Mouse (Mus musculus) embryonic facial prominence, embryonic 12.5 days (tissue): ENCODE measurements at regions not wholly inside any gene's neighbourhood (a gene's known extent, or its start where the extent isn't known, plus 50 kb on each side); places are given as distances from the start of the nearest gene placed in this dataset.

ENCODE experiments used
- ATAC-seq: fragments of 200-750 bp; cut with Nextera tagmentation; 2 replicates; pipeline ENCODE4 v1.8.0; 2017; ENCODE audit not compliant: insufficient number of reproducible peaks, insufficient read depth, low FRiP score, low TSS enrichment
- H3K27ac ChIP-seq: fragments of 300-500 bp; sonication (generic); 2 replicates; pipeline ENCODE4 v1.5.1; 2016; ENCODE audit warnings: mild to moderate bottlenecking
- H3K27me3 ChIP-seq: fragments of 300-500 bp; sonication (generic); 2 replicates; pipeline ENCODE4 v1.6.1; 2016; ENCODE audit warnings: mild to moderate bottlenecking, moderate library complexity
- H3K36me3 ChIP-seq: fragments of 300-500 bp; sonication (generic); 2 replicates; pipeline ENCODE4 v1.6.1; 2016; ENCODE audit warnings: mild to moderate bottlenecking
- H3K4me1 ChIP-seq: fragments of 300-500 bp; sonication (generic); 2 replicates; pipeline ENCODE4 v1.6.1; 2016
- H3K4me2 ChIP-seq: fragments of 300-500 bp; sonication (generic); replicated peaks from 2 replicates; pipeline ENCODE4 v1.6.1; 2016; ENCODE audit warnings: mild to moderate bottlenecking, moderate library complexity
- H3K4me3 ChIP-seq: fragments of 300-500 bp; sonication (generic); 2 replicates; pipeline ENCODE4 v1.5.1; 2016; ENCODE audit warnings: mild to moderate bottlenecking
- H3K9ac ChIP-seq: fragments of 300-500 bp; sonication (generic); 2 replicates; pipeline ENCODE4 v1.6.1; 2016; ENCODE audit warnings: mild to moderate bottlenecking, moderate library complexity
- H3K9me3 ChIP-seq: fragments of 300-500 bp; sonication (generic); 2 replicates; pipeline ENCODE4 v1.6.1; 2016; ENCODE audit warnings: mild to moderate bottlenecking, moderate library complexity
- WGBS: fragments of 180-500 bp; shearing (Covaris S2); methylation state at CpG from one replicate; pipeline ENCODE4 v1.1.7; 2016; 5-methylcytosine and 5-hydroxymethylcytosine counted together

- Histone ChIP-seq H3K4me2 (no peak overlapping the region), H3K36me3 (no peaks in the 10 kb centered on the region), H3K9me3 (no peaks in the 10 kb centered on the region), H3K4me3 (no peak overlapping the region), H3K9ac (no peak overlapping the region), H3K27ac (no peak overlapping the region), H3K4me1 (no peaks in the 10 kb centered on the region), H3K27me3 (no peaks in the 10 kb centered on the region)
- ATAC-seq = no peak
- WGBS = 76% methylated on average over 3 of the region's 3 CpGs
Measured at GRCm38 (mm10) chr8:128193293-128193887, 165.0 kb upstream of the Nrp1 start.

GRCm38 (mm10) chr8:128200815-128201214, 157.6 kb upstream of the Nrp1 start:
- no peaks in the 10 kb centered on the region for H3K9me3 ChIP-seq
- H3K9ac ChIP-seq = no peak overlapping the region
- no peak overlapping the region for H3K4me3 ChIP-seq
- no peaks in the 10 kb centered on the region for H3K27me3 ChIP-seq
- H3K4me1 ChIP-seq = no peaks in the 10 kb centered on the region
- H3K27ac ChIP-seq = no peak overlapping the region
- no peak overlapping the region for H3K4me2 ChIP-seq
- no peaks in the 10 kb centered on the region for H3K36me3 ChIP-seq
- 93% methylated on average over 1 of the region's 1 CpGs for WGBS
- ATAC-seq = no peak

- H3K36me3 ChIP-seq = no peaks in the 10 kb centered on the region
- WGBS = 35% methylated on average over 4 of the region's 4 CpGs
- H3K9ac ChIP-seq = no peak overlapping the region
- no peak overlapping the region for H3K4me3 ChIP-seq
- H3K4me1 ChIP-seq = no peaks in the 10 kb centered on the region
- H3K9me3 ChIP-seq = no peaks in the 10 kb centered on the region
- no peak for ATAC-seq
- H3K27me3 ChIP-seq = no peaks in the 10 kb centered on the region
- no peak overlapping the region for H3K4me2 ChIP-seq
- no peak overlapping the region for H3K27ac ChIP-seq
Measured at GRCm38 (mm10) chr8:128201635-128202034, 156.8 kb upstream of the Nrp1 start.

GRCm38 (mm10) chr8:128202158-128202886, 156.1 kb upstream of the Nrp1 start:
- 80% methylated on average over 4 of the region's 4 CpGs for WGBS
- Histone ChIP-seq H3K4me3 (no peak overlapping the region), H3K4me1 (no peaks in the 10 kb centered on the region), H3K4me2 (no peak overlapping the region), H3K9ac (no peak overlapping the region), H3K27ac (no peak overlapping the region), H3K27me3 (no peaks in the 10 kb centered on the region), H3K9me3 (no peaks in the 10 kb centered on the region), H3K36me3 (no peaks in the 10 kb centered on the region)
- no peak for ATAC-seq

- Histone ChIP-seq H3K9ac (no peak overlapping the region), H3K4me2 (no peak overlapping the region), H3K36me3 (no peaks in the 10 kb centered on the region), H3K9me3 (no peaks in the 10 kb centered on the region), H3K4me1 (no peaks in the 10 kb centered on the region), H3K27me3 (no peaks in the 10 kb centered on the region), H3K4me3 (no peak overlapping the region), H3K27ac (no peak overlapping the region)
- 88% methylated on average over 3 of the region's 3 CpGs for WGBS
- no peak for ATAC-seq
Measured at GRCm38 (mm10) chr8:128204803-128205202, 153.6 kb upstream of the Nrp1 start.

- no peaks in the 10 kb centered on the region for H3K36me3 ChIP-seq
- H3K4me3 ChIP-seq = no peak overlapping the region
- no peaks in the 10 kb centered on the region for H3K9me3 ChIP-seq
- no peak overlapping the region for H3K27ac ChIP-seq
- H3K4me1 ChIP-seq = peaks cover 4% of the 10 kb centered on the region; the same call in 1 of the 2 replicates
- no peak overlapping the region for H3K9ac ChIP-seq
- no peaks in the 10 kb centered on the region for H3K27me3 ChIP-seq
- H3K4me2 ChIP-seq = no peak overlapping the region
- no peak for ATAC-seq
Measured at GRCm38 (mm10) chr8:128207138-128207537, 151.3 kb upstream of the Nrp1 start.

- 60% methylated on average over 5 of the region's 5 CpGs for WGBS
- Histone ChIP-seq H3K9me3 (no peaks in the 10 kb centered on the region), H3K9ac (no peak overlapping the region), H3K4me1 (peaks cover 4% of the 10 kb centered on the region; the same call in 1 of the 2 replicates), H3K4me3 (no peak overlapping the region), H3K4me2 (no peak overlapping the region), H3K27me3 (no peaks in the 10 kb centered on the region), H3K36me3 (no peaks in the 10 kb centered on the region), H3K27ac (no peak overlapping the region)
- ATAC-seq = no peak
Measured at GRCm38 (mm10) chr8:128210761-128211160, 147.6 kb upstream of the Nrp1 start.

- ATAC-seq = no peak
- Histone ChIP-seq H3K36me3 (no peaks in the 10 kb centered on the region), H3K4me2 (no peak overlapping the region), H3K4me1 (peaks cover 4% of the 10 kb centered on the region; the same call in 1 of the 2 replicates), H3K9ac (no peak overlapping the region), H3K4me3 (no peak overlapping the region), H3K27me3 (no peaks in the 10 kb centered on the region), H3K27ac (no peak overlapping the region), H3K9me3 (no peaks in the 10 kb centered on the region)
- 78% methylated on average over 3 of the region's 3 CpGs for WGBS
Measured at GRCm38 (mm10) chr8:128212223-128212622, 146.2 kb upstream of the Nrp1 start.

- Histone ChIP-seq H3K27ac (no peak overlapping the region), H3K9me3 (no peaks in the 10 kb centered on the region), H3K36me3 (no peaks in the 10 kb centered on the region), H3K27me3 (no peaks in the 10 kb centered on the region), H3K4me3 (no peak overlapping the region), H3K4me1 (peaks cover 4% of the 10 kb centered on the region; the same call in 1 of the 2 replicates), H3K4me2 (no peak overlapping the region), H3K9ac (no peak overlapping the region)
- ATAC-seq = no peak
- 83% methylated on average over 2 of the region's 2 CpGs for WGBS
Measured at GRCm38 (mm10) chr8:128214256-128214655, 144.1 kb upstream of the Nrp1 start.

GRCm38 (mm10) chr8:128218886-128219285, 139.5 kb upstream of the Nrp1 start:
- Histone ChIP-seq H3K9ac (no peak overlapping the region), H3K4me3 (no peak overlapping the region), H3K27me3 (no peaks in the 10 kb centered on the region), H3K4me1 (peaks cover 5% of the 10 kb centered on the region; the same call in 1 of the 2 replicates), H3K4me2 (no peak overlapping the region), H3K9me3 (no peaks in the 10 kb centered on the region), H3K27ac (no peak overlapping the region), H3K36me3 (no peaks in the 10 kb centered on the region)
- 83% methylated on average over 2 of the region's 2 CpGs for WGBS
- ATAC-seq = no peak

- H3K4me3 ChIP-seq = no peak overlapping the region
- H3K9ac ChIP-seq = no peak overlapping the region
- no peaks in the 10 kb centered on the region for H3K9me3 ChIP-seq
- no peaks in the 10 kb centered on the region for H3K36me3 ChIP-seq
- H3K4me2 ChIP-seq = no peak overlapping the region
- ATAC-seq = no peak
- no peak overlapping the region for H3K27ac ChIP-seq
- no peaks in the 10 kb centered on the region for H3K27me3 ChIP-seq
- peaks cover 5% of the 10 kb centered on the region; the same call in 1 of the 2 replicates for H3K4me1 ChIP-seq
Measured at GRCm38 (mm10) chr8:128219539-128219938, 138.9 kb upstream of the Nrp1 start.

GRCm38 (mm10) chr8:128223092-128223491, 135.3 kb upstream of the Nrp1 start:
- Histone ChIP-seq H3K36me3 (no peaks in the 10 kb centered on the region), H3K4me2 (no peak overlapping the region), H3K4me1 (peaks cover 5% of the 10 kb centered on the region; the same call in 1 of the 2 replicates), H3K27ac (no peak overlapping the region), H3K4me3 (no peak overlapping the region), H3K9me3 (no peaks in the 10 kb centered on the region), H3K27me3 (no peaks in the 10 kb centered on the region), H3K9ac (no peak overlapping the region)
- 95% methylated on average over 1 of the region's 1 CpGs for WGBS
- no peak for ATAC-seq
